Mouse (Mus musculus): Measurements from ENCODE around the gene Zfp53.

Zfp53 gene

DNA sequence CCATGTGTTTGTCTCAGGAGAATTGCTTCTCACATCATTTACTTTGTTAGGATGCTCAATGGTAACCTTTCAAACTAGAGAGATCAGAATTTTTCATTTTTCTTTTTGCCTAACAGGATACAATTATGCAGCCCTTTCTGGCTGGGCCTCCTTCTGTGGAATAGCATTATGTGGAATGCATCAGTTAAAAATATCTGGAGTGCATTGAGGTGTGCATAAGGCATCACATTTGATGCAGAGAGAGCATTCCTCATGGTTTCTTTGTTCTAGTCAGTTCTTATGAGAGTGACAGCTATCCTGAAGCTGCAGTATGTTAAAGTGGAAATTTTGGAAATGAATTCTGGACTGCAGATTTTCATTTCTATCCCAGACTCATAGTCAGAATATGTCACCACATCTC, 37.5 kb downstream of the Zfp53 start:
- no peak for DNase-seq (ENCODE audit: low spot score)

DNA sequence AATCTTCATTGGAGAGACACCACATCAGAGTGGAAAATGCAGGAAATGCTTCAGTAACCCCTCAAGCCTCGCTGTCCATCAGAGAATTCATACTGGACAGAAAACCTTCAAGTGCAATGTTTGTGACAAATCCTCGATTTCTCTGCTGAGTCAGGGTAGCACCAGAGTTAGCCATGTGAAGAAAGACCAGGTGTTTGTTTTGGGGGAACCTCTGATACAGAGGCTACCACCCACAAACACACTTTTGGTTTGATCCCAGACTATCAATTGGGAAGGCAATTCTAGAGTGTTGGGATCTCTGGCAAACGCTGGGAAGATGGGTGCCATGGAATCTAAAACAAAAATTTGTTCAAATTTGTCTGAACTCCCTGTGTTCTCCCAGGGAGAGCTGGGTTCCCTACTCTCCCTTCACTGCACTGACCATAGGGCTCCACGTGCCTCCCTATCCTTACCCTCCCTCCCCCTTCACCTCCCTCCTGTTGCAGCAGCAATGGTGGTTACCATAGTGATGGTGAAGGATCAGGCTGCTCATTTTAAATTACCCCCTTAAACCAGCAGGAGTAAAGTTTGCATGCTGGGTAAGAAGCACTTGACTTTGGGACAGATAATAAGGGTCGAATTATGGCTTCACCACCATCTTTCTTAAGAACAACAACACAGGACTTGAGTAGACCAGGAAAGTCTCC, 42.0 kb downstream of the Zfp53 start:
- DNase-seq (ENCODE audit: low spot score) = no peak

DNA sequence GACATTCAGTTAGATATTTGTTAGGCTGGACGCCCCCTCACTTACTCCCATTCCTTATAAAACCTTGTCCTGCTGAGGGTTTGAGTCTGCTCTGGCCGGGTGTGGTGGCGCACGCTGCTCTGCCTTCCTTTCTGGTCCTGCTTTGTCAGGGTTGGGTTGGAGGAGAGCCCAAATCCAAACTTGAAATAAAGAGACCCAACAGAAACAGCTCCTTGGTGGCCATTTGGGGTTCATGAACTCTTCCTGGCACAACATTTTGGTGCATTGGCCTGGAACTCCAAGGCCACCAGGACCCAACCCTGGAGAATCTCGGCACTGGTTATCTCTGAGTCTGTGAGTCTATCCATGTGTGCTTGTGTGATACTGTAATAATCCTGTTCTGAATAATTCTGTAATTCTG, 42.8 kb downstream of the Zfp53 start:
- no peak for DNase-seq (ENCODE audit: low spot score)

DNA sequence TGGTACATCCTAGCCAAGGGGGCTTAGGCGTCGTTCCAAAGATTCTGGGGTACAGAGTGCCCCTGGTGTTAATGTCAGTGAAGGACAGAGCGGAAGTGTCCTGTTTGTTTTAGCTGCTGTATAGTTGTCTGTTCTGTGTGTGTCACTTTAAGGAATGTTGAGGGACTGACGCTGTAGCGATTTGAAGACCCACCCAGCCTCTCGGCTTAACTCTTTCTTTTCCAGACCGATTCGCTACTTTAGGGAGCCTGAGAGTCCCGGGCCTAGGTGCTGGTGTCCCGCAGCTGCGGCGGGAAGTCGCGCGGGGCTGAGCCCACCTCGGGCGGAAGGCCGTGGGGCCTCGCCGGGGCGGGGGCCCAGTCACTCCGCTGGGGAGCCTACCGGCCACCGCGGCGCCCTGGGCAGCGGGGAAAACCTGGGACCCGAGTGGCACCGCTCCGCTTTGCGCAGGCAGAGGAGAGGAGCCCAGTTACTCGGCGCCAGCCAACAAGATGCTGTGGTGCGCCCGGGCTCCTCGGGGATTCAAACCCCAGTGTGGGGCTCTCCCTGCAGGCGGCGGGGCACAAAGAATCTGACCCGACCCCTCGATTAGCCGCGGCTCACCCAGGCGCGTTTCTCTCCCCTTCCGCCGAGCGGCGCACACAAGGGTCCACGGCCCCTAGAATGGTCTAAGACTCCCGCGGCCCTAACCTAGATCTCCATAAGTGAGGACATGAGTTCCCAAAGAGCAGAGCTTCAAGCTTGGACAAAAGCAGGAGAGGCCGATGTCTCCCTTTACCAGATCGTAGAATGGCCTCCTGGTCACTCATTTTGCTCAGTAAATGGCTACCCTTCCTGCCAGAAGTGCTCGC, 43.5 kb downstream of the Zfp53 start:
- peak; percentile 60 for DNase-seq (ENCODE audit: low spot score)

- DNase-seq (ENCODE audit: low spot score) = no peak
These were observed 45.2 kb downstream of the Zfp53 start for GRCm38 (mm10) chr17:21533961-21534360.

DNA sequence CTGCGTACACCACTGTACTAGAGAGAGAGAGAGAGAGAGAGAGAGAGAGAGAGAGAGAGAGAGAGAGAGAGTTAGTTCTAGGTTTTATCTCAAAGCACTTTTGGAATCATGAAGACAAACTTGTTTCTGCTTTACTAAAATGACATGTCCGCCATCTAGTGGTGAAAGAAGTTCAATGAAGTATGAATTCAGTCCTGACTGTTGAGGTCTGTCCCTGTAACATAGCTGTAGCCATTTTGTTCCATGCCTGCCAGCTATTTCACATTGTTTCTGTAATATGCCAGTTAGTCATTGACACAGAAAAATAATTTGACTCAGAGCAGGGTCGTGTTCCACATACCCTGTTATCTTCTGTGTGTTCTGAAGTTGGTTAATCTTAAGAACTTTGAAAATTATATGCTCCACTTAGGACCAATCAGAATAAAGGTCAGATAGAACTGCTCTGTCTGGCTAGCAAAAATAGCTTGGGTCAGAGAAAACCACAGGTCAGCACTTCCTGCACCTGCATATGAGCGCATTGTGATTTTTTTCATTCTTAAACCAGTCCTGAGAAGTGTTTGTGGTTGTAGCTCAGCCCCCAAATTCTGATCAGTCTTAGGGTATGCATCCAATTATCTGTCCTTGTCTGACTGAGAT, 45.8 kb downstream of the Zfp53 start:
- no peak for DNase-seq (ENCODE audit: low spot score)

- DNase-seq (ENCODE audit: low spot score) = no peak
These were observed 46.6 kb downstream of the Zfp53 start, which contains the start of gene Zfp52 for GRCm38 (mm10) chr17:21535096-21536001. Gene Zfp52, plus strand, starts transcription at chr17:21535539.

DNA sequence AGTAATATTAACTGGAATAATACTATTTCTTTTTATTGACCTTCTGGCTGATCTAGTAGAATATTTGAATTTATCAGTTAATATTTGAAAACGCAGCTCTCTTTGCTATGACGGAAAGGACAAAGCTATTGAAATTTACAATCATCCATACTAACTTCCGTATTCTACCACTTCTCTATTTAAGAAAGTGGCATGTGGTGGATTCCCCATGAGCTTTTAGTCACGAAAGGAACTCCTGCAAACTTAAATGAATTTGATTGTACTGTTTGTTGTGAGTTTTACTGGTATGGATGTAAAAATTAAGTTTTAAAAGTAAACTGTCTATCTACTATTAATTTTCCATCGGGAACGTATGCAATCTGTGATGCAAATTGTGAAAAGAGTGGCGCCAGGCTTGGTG, 47.3 kb downstream of the Zfp53 start:
- DNase-seq (ENCODE audit: low spot score) = no peak

- no peak for DNase-seq (ENCODE audit: low spot score)
These were observed 47.9 kb downstream of the Zfp53 start for GRCm38 (mm10) chr17:21536676-21537075.

GRCm38 (mm10) chr17:21557831-21558230, 69.0 kb downstream of the Zfp53 start:
- no peak for DNase-seq (ENCODE audit: low spot score)

Measured in ovary, postnatal 10 days (tissue).